Mouse (Mus musculus) olfactory bulb, adult 2 months (tissue): Measurements from ENCODE around the gene Shank2.

Source experiments
- CTCF ChIP-seq: fragments of 200-500 bp; IDR thresholded peaks from 2 replicates; pipeline ENCODE4 v1.5.1; 2012; ENCODE audit warnings: low read depth, mild to moderate bottlenecking, low read length, moderate library complexity; ENCODE audit not compliant: insufficient read depth
- POLR2A ChIP-seq: fragments of 200-500 bp; IDR thresholded peaks from 2 replicates; pipeline ENCODE4 v1.6.1; 2012; ENCODE audit warnings: mild to moderate bottlenecking, low read depth, low read length, moderate library complexity; ENCODE audit not compliant: insufficient read depth

- no peak for TF ChIP-seq POLR2A
- no peak for TF ChIP-seq CTCF
Observed at GRCm38 (mm10) chr7:144238992-144239391, 237.3 kb downstream of the Shank2 start.
